Mouse (Mus musculus) MEL (cell line): ENCODE data around the gene Prr19. TPM values are rescaled to one million over a fixed set of nuclear protein-coding genes. Genes with fewer than 3 reads are reported as not detected.

Experiments used
- DNase-seq: peaks from one replicate; pipeline ENCODE4 v3.0.0; 2011; ENCODE audit warnings: low read depth, low spot score
- H3K27ac ChIP-seq: 2 replicates; pipeline ENCODE4 v1.5.1; 2012; ENCODE audit warnings: low read depth, mild to moderate bottlenecking, control low read depth, low read length, moderate library complexity; ENCODE audit not compliant: control insufficient read depth
- H3K27me3 ChIP-seq, 2 experiments: fragments of 150-350 bp in 1 of 2; sonication (generic) in 1 of 2; 2 replicates each; pipeline ENCODE4 v1.6.1; 2012; ENCODE audit warnings: low read length in 2 of 2, mild to moderate bottlenecking in 2 of 2, improper control_type of control experiment in 1 of 2, moderate library complexity in 1 of 2; ENCODE audit not compliant: insufficient read depth in 2 of 2, control insufficient read depth in 1 of 2
- H3K36me3 ChIP-seq, 2 experiments: 2 replicates each; pipeline ENCODE4 v1.6.1; 2012 to 2014; ENCODE audit warnings: low read length in 2 of 2, improper control_type of control experiment in 1 of 2, inconsistent platforms in 1 of 2, mild to moderate bottlenecking in 1 of 2; ENCODE audit not compliant: insufficient read depth in 2 of 2, control insufficient read depth in 1 of 2
- H3K4me1 ChIP-seq, 2 experiments: fragments of 150-350 bp in 1 of 2; sonication (generic) in 1 of 2; 2 replicates each; pipeline ENCODE4 v1.6.1; 2012; ENCODE audit warnings: low read length in 2 of 2, improper control_type of control experiment in 1 of 2, mild to moderate bottlenecking in 1 of 2; ENCODE audit not compliant: insufficient read depth in 2 of 2, control insufficient read depth in 1 of 2
- H3K4me3 ChIP-seq, 2 experiments: fragments of 150-350 bp in 1 of 2; sonication (generic) in 1 of 2; 2 replicates each; pipeline ENCODE4 v1.5.1; 2012; ENCODE audit warnings: low read depth in 2 of 2, low read length in 2 of 2, mild to moderate bottlenecking in 2 of 2, moderate library complexity in 2 of 2, control low read depth in 1 of 2, improper control_type of control experiment in 1 of 2; ENCODE audit not compliant: control insufficient read depth in 1 of 2, insufficient read depth in 1 of 2
- H3K79me2 ChIP-seq: 2 replicates; pipeline ENCODE4 v1.6.1; 2012; ENCODE audit warnings: mild to moderate bottlenecking, low read length, moderate library complexity; ENCODE audit not compliant: control insufficient read depth, poor library complexity, insufficient read depth
- H3K9ac ChIP-seq: 2 replicates; pipeline ENCODE4 v1.6.1; 2012; ENCODE audit warnings: low read depth, mild to moderate bottlenecking, control low read depth, low read length, moderate library complexity; ENCODE audit not compliant: control insufficient read depth, poor library complexity, severe bottlenecking
- H3K9me3 ChIP-seq: fragments of 150-350 bp; sonication (generic); replicated peaks from 2 replicates; pipeline ENCODE4 v1.6.1; 2012; ENCODE audit warnings: mild to moderate bottlenecking, low read length, improper control_type of control experiment, moderate library complexity; ENCODE audit not compliant: insufficient read depth
- BHLHE40 ChIP-seq: IDR thresholded peaks from 2 replicates; pipeline ENCODE4 v1.6.1; 2012; ENCODE audit warnings: low read depth, mild to moderate bottlenecking, inconsistent platforms, low read length, improper control_type of control experiment, borderline replicate concordance
- CHD1 ChIP-seq: IDR thresholded peaks from 2 replicates; pipeline ENCODE4 v1.6.1; 2012; ENCODE audit warnings: low read depth, mild to moderate bottlenecking, inconsistent platforms, low read length, improper control_type of control experiment
- CHD2 ChIP-seq: IDR thresholded peaks from 2 replicates; pipeline ENCODE4 v1.6.1; 2011; ENCODE audit warnings: low read length, improper control_type of control experiment
- EP300 ChIP-seq, 2 experiments: IDR thresholded peaks; 2 replicates each; pipeline ENCODE4 v1.6.1; 2011; ENCODE audit warnings: improper control_type of control experiment in 2 of 2, low read length in 2 of 2, low read depth in 1 of 2, mild to moderate bottlenecking in 1 of 2
- GABPA ChIP-seq: IDR thresholded peaks from 2 replicates; pipeline ENCODE4 v1.6.1; 2012; ENCODE audit warnings: low read depth, mild to moderate bottlenecking, inconsistent platforms, low read length, improper control_type of control experiment, moderate library complexity
- HCFC1 ChIP-seq: IDR thresholded peaks from 2 replicates; pipeline ENCODE4 v1.6.1; 2012; ENCODE audit warnings: low read depth, mild to moderate bottlenecking, inconsistent platforms, low read length, improper control_type of control experiment, moderate library complexity
- JUND ChIP-seq: IDR thresholded peaks from 2 replicates; pipeline ENCODE4 v1.6.1; 2011; ENCODE audit warnings: low read depth, mild to moderate bottlenecking, improper control_type of control experiment, low read length
- KAT2A ChIP-seq: conservative IDR thresholded peaks from 2 replicates; pipeline ENCODE4 v1.6.1; 2012; ENCODE audit warnings: low read depth, low read length, improper control_type of control experiment, inconsistent platforms
- MAX ChIP-seq: IDR thresholded peaks from 2 replicates; pipeline ENCODE4 v1.6.1; 2011; ENCODE audit warnings: low read length, improper control_type of control experiment
- MXI1 ChIP-seq: IDR thresholded peaks from 2 replicates; pipeline ENCODE4 v1.6.1; 2011; ENCODE audit warnings: mild to moderate bottlenecking, low read depth, low read length, improper control_type of control experiment
- MYB ChIP-seq: IDR thresholded peaks from 2 replicates; pipeline ENCODE4 v1.6.1; 2011; ENCODE audit warnings: mild to moderate bottlenecking, low read depth, low read length, improper control_type of control experiment
- MYC ChIP-seq: IDR thresholded peaks from 2 replicates; pipeline ENCODE4 v1.6.1; 2011; ENCODE audit warnings: low read depth, mild to moderate bottlenecking, low read length, improper control_type of control experiment, moderate library complexity
- NELFE ChIP-seq: IDR thresholded peaks from 2 replicates; pipeline ENCODE4 v1.6.1; 2011; ENCODE audit warnings: low read depth, low read length, improper control_type of control experiment
- NRF1 ChIP-seq: IDR thresholded peaks from 2 replicates; pipeline ENCODE4 v1.6.1; 2014; ENCODE audit warnings: low read depth, mild to moderate bottlenecking, inconsistent platforms, low read length, improper control_type of control experiment, moderate library complexity; ENCODE audit not compliant: poor library complexity, insufficient read depth, severe bottlenecking
- POLR2A ChIP-seq, 2 experiments: IDR thresholded peaks; 2 replicates each; pipeline ENCODE4 v1.6.1; 2011 to 2012; ENCODE audit warnings: low read length in 2 of 2, mild to moderate bottlenecking in 2 of 2, control low read depth in 1 of 2, improper control_type of control experiment in 1 of 2, low read depth in 1 of 2, moderate library complexity in 1 of 2; ENCODE audit not compliant: control insufficient read depth in 1 of 2, insufficient read depth in 1 of 2, poor library complexity in 1 of 2
- POLR2AphosphoS2 ChIP-seq: IDR thresholded peaks from 2 replicates; pipeline ENCODE4 v1.6.1; 2011; ENCODE audit warnings: low read length, improper control_type of control experiment
- POLR2AphosphoS5 ChIP-seq: IDR thresholded peaks from 2 replicates; pipeline ENCODE4 v1.6.1; 2012; ENCODE audit warnings: low read depth, borderline replicate concordance, mild to moderate bottlenecking, inconsistent platforms, low read length, moderate library complexity, mixed read lengths
- SMC3 ChIP-seq: IDR thresholded peaks from 2 replicates; pipeline ENCODE4 v1.6.1; 2011; ENCODE audit warnings: low read depth, low read length, improper control_type of control experiment
- TCF12 ChIP-seq: IDR thresholded peaks from 2 replicates; pipeline ENCODE4 v1.6.1; 2014; ENCODE audit warnings: low read depth, mild to moderate bottlenecking, inconsistent platforms, low read length, improper control_type of control experiment, moderate library complexity
- UBTF ChIP-seq: IDR thresholded peaks from 2 replicates; pipeline ENCODE4 v1.6.1; 2012; ENCODE audit warnings: low read depth, mild to moderate bottlenecking, inconsistent platforms, low read length, improper control_type of control experiment, moderate library complexity, borderline replicate concordance; ENCODE audit not compliant: insufficient read depth
- USF1 ChIP-seq: IDR thresholded peaks from 2 replicates; pipeline ENCODE4 v1.6.1; 2014; ENCODE audit warnings: low read depth, mild to moderate bottlenecking, inconsistent platforms, low read length, improper control_type of control experiment, moderate library complexity
- ZC3H11A ChIP-seq: IDR thresholded peaks from 2 replicates; pipeline ENCODE4 v1.6.1; 2012; ENCODE audit warnings: low read depth, mild to moderate bottlenecking, inconsistent platforms, low read length, improper control_type of control experiment
- ZKSCAN1 ChIP-seq: IDR thresholded peaks from 2 replicates; pipeline ENCODE4 v1.6.1; 2012; ENCODE audit warnings: low read depth, mild to moderate bottlenecking, inconsistent platforms, low read length, improper control_type of control experiment, moderate library complexity
- ZMIZ1 ChIP-seq: IDR thresholded peaks from 2 replicates; pipeline ENCODE4 v1.6.1; 2012; ENCODE audit warnings: low read depth, mild to moderate bottlenecking, inconsistent platforms, low read length, improper control_type of control experiment, moderate library complexity
- ZNF384 ChIP-seq: IDR thresholded peaks from 2 replicates; pipeline ENCODE4 v1.6.1; 2012; ENCODE audit warnings: low read depth, mild to moderate bottlenecking, inconsistent platforms, low read length, improper control_type of control experiment
- polyA plus RNA-seq, 2 experiments: library from polyadenylated mRNA; stranded (reverse) in 1 of 2; unstranded in 1 of 2; fragments of >175 nt in 1 of 2; fragments of >200 nt in 1 of 2; gene quantifications; 2 replicates each; pipeline versions ENCODE4 v1.2.1 to v1.2.4; 2012; ENCODE audit warnings: low replicate concordance in 2 of 2, low read depth in 1 of 2; ENCODE audit not compliant: insufficient read length in 2 of 2, insufficient read depth in 1 of 2, missing spikeins in 1 of 2
- total RNA-seq: library from RNA; depleted of rRNA; stranded (reverse); fragments of 300-350 nt; gene quantifications from 2 replicates; pipeline ENCODE4 v1.2.3, GENCODE M21; 2012

Prr19 gene
- total and polyA plus RNA-seq, 3 experiments = 0.11 TPM; not detected in 2

- Histone ChIP-seq H3K36me3 (no peaks in the 10 kb centered on the region), H3K27me3 (peaks cover 2 to 3% of the 10 kb centered on the region in 2 experiments)
- no peak for TF ChIP-seq TCF12
- TF ChIP-seq HCFC1 = no peak
- TF ChIP-seq POLR2AphosphoS2 = no peak
- no peak for TF ChIP-seq SMC3
- TF ChIP-seq NRF1 = no peak
- no peak for TF ChIP-seq EP300 (IDR thresholded peaks at IDR 0.05; ENCODE audit: low read depth in 1 of 2, low read length in 2 of 2)
- no peak for TF ChIP-seq CHD2
- TF ChIP-seq CHD1 = no peak
- TF ChIP-seq JUND = no peak
- TF ChIP-seq MYC = no peak
- no peak for TF ChIP-seq ZC3H11A
- no peak for TF ChIP-seq GABPA
- no peak for TF ChIP-seq ZKSCAN1
- TF ChIP-seq USF1 = no peak
- no peak for TF ChIP-seq ZMIZ1
- TF ChIP-seq KAT2A = no peak
- TF ChIP-seq BHLHE40 = no peak
- TF ChIP-seq, all 39 proteins: peak for 0
- H3K4me1 ChIP-seq = no peaks in the 10 kb centered on the region
- H3K9ac ChIP-seq = no peak overlapping the region
- H3K4me3 ChIP-seq = no peak overlapping the region
- no peak for DNase-seq
- no peaks in the 10 kb centered on the region for H3K79me2 ChIP-seq
- H3K9me3 ChIP-seq = no peaks in the 10 kb centered on the region
- no peak overlapping the region for H3K27ac ChIP-seq
Measured at GRCm38 (mm10) chr7:25309425-25309824, 8.2 kb downstream of the Prr19 start.

- H3K27ac ChIP-seq = no peak overlapping the region
- no peaks in the 10 kb centered on the region for H3K9me3 ChIP-seq
- no peaks in the 10 kb centered on the region; a peak in 1 of 4 replicates for H3K36me3 ChIP-seq
- H3K9ac ChIP-seq = no peak overlapping the region
- peaks cover 2 to 3% of the 10 kb centered on the region in 2 experiments for H3K27me3 ChIP-seq
- no peak for DNase-seq
- no peak overlapping the region for H3K4me3 ChIP-seq
- H3K79me2 ChIP-seq = no peaks in the 10 kb centered on the region
- TF ChIP-seq MYC (no peak), ZKSCAN1 (no peak), POLR2A (IDR thresholded peaks at IDR 0.05; ENCODE audit: control insufficient read depth in 1 of 2, insufficient read depth in 1 of 2, low read depth in 1 of 2, low read length in 2 of 2, poor library complexity in 1 of 2) (no peak), MAX (no peak), MXI1 (no peak), NRF1 (no peak), JUND (no peak), NELFE (no peak), ZMIZ1 (no peak), MYB (no peak), ZNF384 (no peak), POLR2AphosphoS5 (no peak), TCF12 (no peak), UBTF (no peak)
- peaks cover 0 to 4% of the 10 kb centered on the region in 2 experiments; a peak in 2 of 4 replicates for H3K4me1 ChIP-seq
Measured at GRCm38 (mm10) chr7:25311193-25311592, 10.0 kb downstream of the Prr19 start.
